Mouse (Mus musculus) CH12.LX (cell line): ENCODE data around the gene Cdk14. TPM values are rescaled to one million over a fixed set of nuclear protein-coding genes. Genes with fewer than 3 reads are reported as not detected.

Experiments
- DNase-seq: peaks from one replicate; pipeline ENCODE4 v3.0.0-alpha.2; 2013; ENCODE audit errors: extremely low read depth
- H3K27ac ChIP-seq: 2 replicates; pipeline ENCODE4 v1.5.1; 2012; ENCODE audit warnings: low read depth, mild to moderate bottlenecking, control low read depth, moderate library complexity; ENCODE audit not compliant: insufficient read depth
- H3K27me3 ChIP-seq: replicated peaks from 2 replicates; pipeline ENCODE3; 2012; ENCODE audit warnings: inconsistent platforms
- H3K36me3 ChIP-seq, 2 experiments: replicated peaks in 1 of 2; 2 replicates each; pipeline versions ENCODE3 to v1.6.1; 2012; ENCODE audit warnings: inconsistent platforms in 1 of 2, low read length in 1 of 2, mild to moderate bottlenecking in 1 of 2, mixed read lengths in 1 of 2, moderate library complexity in 1 of 2; ENCODE audit not compliant: control insufficient read depth in 1 of 2, insufficient read depth in 1 of 2
- H3K4me1 ChIP-seq, 2 experiments: 2 replicates each; pipeline ENCODE4 v1.6.1; 2012; ENCODE audit warnings: inconsistent platforms in 1 of 2, moderate library complexity in 1 of 2; ENCODE audit not compliant: insufficient read depth in 2 of 2, control insufficient read depth in 1 of 2
- H3K4me2 ChIP-seq: 2 replicates; pipeline ENCODE4 v1.6.1; 2012; ENCODE audit warnings: low read depth, mild to moderate bottlenecking, control low read depth; ENCODE audit not compliant: poor library complexity, insufficient read depth, severe bottlenecking
- H3K4me3 ChIP-seq, 3 experiments: fragments of 150-350 bp in 1 of 3; sonication (generic) in 1 of 3; replicated peaks in 1 of 3; 2 replicates each; pipeline versions ENCODE3 to v1.5.1; 2011 to 2012; ENCODE audit warnings: low read depth in 2 of 3, low read length in 2 of 3, mild to moderate bottlenecking in 2 of 3, moderate library complexity in 2 of 3, control low read depth in 1 of 3, improper control_type of control experiment in 1 of 3, inconsistent platforms in 1 of 3, mixed read lengths in 1 of 3; ENCODE audit not compliant: poor library complexity in 1 of 3
- H3K79me2 ChIP-seq: replicated peaks from 2 replicates; pipeline ENCODE4 v1.6.1; 2012; ENCODE audit warnings: mild to moderate bottlenecking, moderate library complexity; ENCODE audit not compliant: control insufficient read depth, poor library complexity, insufficient read depth, severe bottlenecking; ENCODE audit errors: extremely low read depth
- H3K9ac ChIP-seq: 2 replicates; pipeline ENCODE4 v1.6.1; 2012; ENCODE audit warnings: low read depth, mild to moderate bottlenecking, control low read depth, moderate library complexity; ENCODE audit not compliant: insufficient read depth
- H3K9me3 ChIP-seq: replicated peaks from 2 replicates; pipeline ENCODE3; 2012; ENCODE audit warnings: low read length, inconsistent platforms, mixed read lengths
- BHLHE40 ChIP-seq: IDR thresholded peaks from 2 replicates; pipeline ENCODE4 v1.6.1; 2011; ENCODE audit warnings: mild to moderate bottlenecking, low read depth, low read length, improper control_type of control experiment
- CHD1 ChIP-seq: IDR thresholded peaks from 2 replicates; pipeline ENCODE4 v1.6.1; 2012; ENCODE audit warnings: low read depth, low read length, improper control_type of control experiment, inconsistent platforms
- CHD2 ChIP-seq: IDR thresholded peaks from 2 replicates; pipeline ENCODE4 v1.6.1; 2011; ENCODE audit warnings: low read length, improper control_type of control experiment
- CTCF ChIP-seq, 2 experiments: IDR thresholded peaks in 1 of 2; conservative IDR thresholded peaks in 1 of 2; 2 replicates each; pipeline ENCODE4 v1.5.1; 2011 to 2012; ENCODE audit warnings: low read depth in 2 of 2, low read length in 2 of 2, improper control_type of control experiment in 1 of 2, inconsistent platforms in 1 of 2, mild to moderate bottlenecking in 1 of 2, moderate library complexity in 1 of 2
- EP300 ChIP-seq: IDR thresholded peaks from 2 replicates; pipeline ENCODE4 v1.6.1; 2011; ENCODE audit warnings: low read length, improper control_type of control experiment
- ETS1 ChIP-seq: conservative IDR thresholded peaks from 2 replicates; pipeline ENCODE4 v1.6.1; 2012; ENCODE audit warnings: low read depth, mild to moderate bottlenecking, inconsistent platforms, low read length, improper control_type of control experiment, moderate library complexity
- GABPA ChIP-seq: IDR thresholded peaks from 2 replicates; pipeline ENCODE4 v1.6.1; 2012; ENCODE audit warnings: low read depth, low read length, improper control_type of control experiment, inconsistent platforms; ENCODE audit not compliant: insufficient replicate concordance
- JUN ChIP-seq: IDR thresholded peaks from 2 replicates; pipeline ENCODE4 v1.6.1; 2011; ENCODE audit warnings: low read depth, mild to moderate bottlenecking, low read length, improper control_type of control experiment, moderate library complexity; ENCODE audit not compliant: insufficient read depth
- MAX ChIP-seq: IDR thresholded peaks from 2 replicates; pipeline ENCODE4 v1.6.1; 2011; ENCODE audit warnings: low read length, improper control_type of control experiment
- MAZ ChIP-seq: IDR thresholded peaks from 2 replicates; pipeline ENCODE4 v1.6.1; 2012; ENCODE audit warnings: low read depth, mild to moderate bottlenecking, inconsistent platforms, low read length, improper control_type of control experiment, moderate library complexity
- MEF2A ChIP-seq: IDR thresholded peaks from 2 replicates; pipeline ENCODE4 v1.6.1; 2014; ENCODE audit warnings: low read depth, mild to moderate bottlenecking, inconsistent platforms, low read length, improper control_type of control experiment, borderline replicate concordance
- MXI1 ChIP-seq: IDR thresholded peaks from 2 replicates; pipeline ENCODE4 v1.6.1; 2011; ENCODE audit warnings: mild to moderate bottlenecking, low read depth, low read length, improper control_type of control experiment
- POLR2A ChIP-seq: IDR thresholded peaks from 2 replicates; pipeline ENCODE4 v1.6.1; 2011; ENCODE audit warnings: low read depth, mild to moderate bottlenecking, improper control_type of control experiment, low read length
- POLR2AphosphoS2 ChIP-seq: IDR thresholded peaks from 2 replicates; pipeline ENCODE4 v1.6.1; 2011; ENCODE audit warnings: low read depth, low read length, improper control_type of control experiment
- RCOR1 ChIP-seq: conservative IDR thresholded peaks from 2 replicates; pipeline ENCODE4 v1.6.1; 2012; ENCODE audit warnings: low read depth, mild to moderate bottlenecking, inconsistent platforms, low read length, improper control_type of control experiment
- SIN3A ChIP-seq: IDR thresholded peaks from 2 replicates; pipeline ENCODE4 v1.6.1; 2012; ENCODE audit warnings: low read length, improper control_type of control experiment, inconsistent platforms
- UBTF ChIP-seq: IDR thresholded peaks from 2 replicates; pipeline ENCODE4 v1.6.1; 2012; ENCODE audit warnings: low read depth, mild to moderate bottlenecking, inconsistent platforms, low read length, improper control_type of control experiment, moderate library complexity
- USF1 ChIP-seq: IDR thresholded peaks from 2 replicates; pipeline ENCODE4 v1.6.1; 2014; ENCODE audit warnings: low read depth, mild to moderate bottlenecking, inconsistent platforms, low read length, improper control_type of control experiment
- USF2 ChIP-seq: conservative IDR thresholded peaks from 2 replicates; pipeline ENCODE4 v1.6.1; 2011; ENCODE audit warnings: low read depth, low read length, improper control_type of control experiment
- ZKSCAN1 ChIP-seq: IDR thresholded peaks from 2 replicates; pipeline ENCODE4 v1.6.1; 2012; ENCODE audit warnings: low read depth, inconsistent platforms, low read length, improper control_type of control experiment, borderline replicate concordance
- ZNF384 ChIP-seq: IDR thresholded peaks from 2 replicates; pipeline ENCODE4 v1.6.1; 2012; ENCODE audit warnings: low read depth, low read length, improper control_type of control experiment, inconsistent platforms
- dilution Hi-C: fragments of 300-500 bp; cut with MboI; formaldehyde crosslinking; loops from 2 replicates; pipeline ENCODE4 v1.14.3; 2020; ENCODE audit warnings: low sequenced_read_pairs; ENCODE audit not compliant: extremely low pct_unique_long_range_greater_than_20kb, extremely low pct_ligation_motif_present
- in situ Hi-C: fragments of 300-500 bp; cut with MboI; formaldehyde crosslinking; loops from 3 replicates; pipeline ENCODE4 v1.14.3; 2019; ENCODE audit warnings: low sequenced_read_pairs, low pct_ligation_motif_present, low pct_unique_long_range_greater_than_20kb, mixed read lengths
- polyA plus RNA-seq: library from polyadenylated mRNA; unstranded; fragments of >175 nt; gene quantifications from 2 replicates; pipeline ENCODE4 v1.2.1, GENCODE M21; 2012; ENCODE audit warnings: low read depth; ENCODE audit not compliant: insufficient read length
- total RNA-seq, 2 experiments: library from RNA; depleted of rRNA; stranded (reverse); fragments of 300-350 nt in 1 of 2; fragments of >200 nt in 1 of 2; gene quantifications; 2 replicates each; pipeline ENCODE4 v1.2.3; 2012 to 2014

Cdk14 gene
- total and polyA plus RNA-seq, 3 experiments: 3.7 to 12.0 (median 8.9) TPM

- TF ChIP-seq SIN3A (no peak), USF2 (no peak), USF1 (no peak), MAZ (no peak), MXI1 (no peak), GABPA (no peak), MEF2A (no peak), POLR2AphosphoS2 (no peak), JUN (no peak)
- in situ Hi-C loops: no loop called here
- H3K79me2 ChIP-seq: no peaks in the 10 kb centered on the region
Observed at GRCm38 (mm10) chr5:5033445-5033844, 386.7 kb downstream of the Cdk14 start.

GRCm38 (mm10) chr5:5032847-5033246 is 387.3 kb downstream of the Cdk14 start:
- Histone ChIP-seq H3K4me1 (no peaks in the 10 kb centered on the region), H3K27ac (no peak overlapping the region), H3K4me3 (no peak overlapping the region), H3K9ac (no peak overlapping the region), H3K36me3 (peaks cover 0 to 7% of the 10 kb centered on the region in 2 experiments), H3K27me3 (no peaks in the 10 kb centered on the region), H3K79me2 (no peaks in the 10 kb centered on the region), H3K4me2 (no peak overlapping the region), H3K9me3 (no peaks in the 10 kb centered on the region)
- TF ChIP-seq ZNF384 (no peak), CHD2 (no peak), CHD1 (no peak), JUN (no peak), UBTF (no peak), POLR2A (no peak), RCOR1 (no peak), MEF2A (no peak), BHLHE40 (no peak), SIN3A (no peak), CTCF (conservative IDR thresholded peaks at IDR 0.05 in 1 of 2, IDR thresholded peaks at IDR 0.05 in 1 of 2; ENCODE audit: low read depth in 2 of 2, low read length in 2 of 2) (no peak), ZKSCAN1 (no peak), EP300 (no peak), ETS1 (no peak), MAX (no peak)
- dilution Hi-C loops: no loop called here
- DNase-seq: no peak
- in situ Hi-C loops: no loop called here

More at GRCm38 (mm10) chr5:5033445-5033844, 386.7 kb downstream of the Cdk14 start:
- DNase-seq: no peak
- Histone ChIP-seq H3K4me2 (no peak overlapping the region), H3K4me3 (no peak overlapping the region), H3K27ac (no peak overlapping the region), H3K9me3 (no peaks in the 10 kb centered on the region), H3K36me3 (peaks cover 0 to 7% of the 10 kb centered on the region in 2 experiments), H3K4me1 (no peaks in the 10 kb centered on the region), H3K9ac (no peak overlapping the region), H3K27me3 (no peaks in the 10 kb centered on the region)
- dilution Hi-C loops: no loop called here
